Mouse (Mus musculus): Measurements from ENCODE around the gene Olfr1234. TPM values are rescaled to one million over a fixed set of nuclear protein-coding genes. Genes with fewer than 3 reads are reported as not detected.

The Olfr1234 gene
- not detected in 2 replicates for polyA plus RNA-seq (2012)

GRCm38 (mm10) chr2:89364765-89365164 is at the start of gene Olfr1234:
Gene Olfr1234, minus strand, starts transcription at chr2:89364865.

GRCm38 (mm10) chr2:89409576-89409975 is 44.9 kb upstream of the Olfr1234 start, which contains the start of gene Olfr1238:
Gene Olfr1238, minus strand, starts transcription at chr2:89409676.

DNA sequence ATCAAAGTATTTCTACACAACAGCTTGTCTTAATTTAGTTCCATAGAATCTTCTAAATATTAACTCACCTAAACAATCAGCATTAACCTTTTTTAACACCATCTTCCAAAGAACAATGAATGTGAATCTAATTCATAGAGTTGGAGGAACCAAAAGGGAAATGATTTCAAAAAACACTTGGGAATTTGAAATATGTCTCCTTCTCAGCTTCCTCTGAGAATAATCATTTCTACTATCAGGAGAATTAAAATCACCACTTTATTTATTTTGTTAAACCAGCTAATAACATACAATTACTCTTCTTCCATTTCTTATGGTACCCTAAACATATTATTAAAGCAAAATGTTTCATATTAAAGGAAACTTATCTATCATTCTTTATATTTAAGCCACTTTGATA is 22.4 kb downstream of the Olfr1234 start, which contains the start of gene Olfr1233:
Olfr1233 (minus strand) TSS at position 101 of the 400 bp plus-strand sequence.

GRCm38 (mm10) chr2:89329575-89329974 is 35.1 kb downstream of the Olfr1234 start, which contains the start of gene Olfr1232:
Gene Olfr1232, minus strand, starts transcription at chr2:89329675.

Other genes with a start within 250 kb of the Olfr1234 start
- gene Olfr1221, start 247.6 kb downstream of the Olfr1234 start, polyA plus RNA-seq (2012), result 0.19 TPM in 1 of 2 replicates, not detected in the other
- not detected in 2 replicates for gene Olfr1222, start 231.8 kb downstream of the Olfr1234 start, polyA plus RNA-seq (2012)
- gene Olfr1223, start 213.3 kb downstream of the Olfr1234 start, polyA plus RNA-seq (2012), result not detected in 2 replicates
- not detected in 2 replicates for gene Olfr1224-ps1, start 200.8 kb downstream of the Olfr1234 start, polyA plus RNA-seq (2012)
- gene Olfr1225, start 190.2 kb downstream of the Olfr1234 start, polyA plus RNA-seq (2012), result not detected in 2 replicates
- gene Olfr1226, start 164.8 kb downstream of the Olfr1234 start, polyA plus RNA-seq (2012), result not detected in 2 replicates
- not detected in 2 replicates for gene Olfr1228, start 110.8 kb downstream of the Olfr1234 start, polyA plus RNA-seq (2012)
- not detected in 2 replicates for gene Olfr1229, start 76.9 kb downstream of the Olfr1234 start, polyA plus RNA-seq (2012)
- not detected in 2 replicates for gene Olfr1230, start 67.6 kb downstream of the Olfr1234 start, polyA plus RNA-seq (2012)
- gene Olfr1231, start 57.8 kb downstream of the Olfr1234 start, polyA plus RNA-seq (2012), result not detected in 2 replicates
- gene Olfr1232, start 35.2 kb downstream of the Olfr1234 start, polyA plus RNA-seq (2012), result not detected in 2 replicates
- gene Olfr1233, start 22.5 kb downstream of the Olfr1234 start, polyA plus RNA-seq (2012), result not detected in 2 replicates
- gene Olfr1238, start 44.8 kb upstream of the Olfr1234 start, polyA plus RNA-seq (2012), result not detected in 2 replicates
- gene Olfr1239, start 55.5 kb upstream of the Olfr1234 start, polyA plus RNA-seq (2012), result not detected in 2 replicates
- not detected in 2 replicates for gene Olfr1240, start 78.1 kb upstream of the Olfr1234 start, polyA plus RNA-seq (2012)
- gene Olfr1241, start 122.3 kb upstream of the Olfr1234 start, polyA plus RNA-seq (2012), result not detected in 2 replicates
- gene Olfr1242, start 133.5 kb upstream of the Olfr1234 start, polyA plus RNA-seq (2012), result not detected in 2 replicates
- gene Olfr1243, start 166.6 kb upstream of the Olfr1234 start, polyA plus RNA-seq (2012), result not detected in 2 replicates
- gene Olfr1245, start 213.6 kb upstream of the Olfr1234 start, polyA plus RNA-seq (2012), result not detected in 2 replicates
- gene Olfr1246, start 228.3 kb upstream of the Olfr1234 start, polyA plus RNA-seq (2012), result not detected in 2 replicates
- gene Olfr1247, start 249.3 kb upstream of the Olfr1234 start, polyA plus RNA-seq (2012), result not detected in 2 replicates

All from megakaryocyte-erythroid progenitor cell, adult 5 weeks (primary cell).